In the genomic region with DNA sequence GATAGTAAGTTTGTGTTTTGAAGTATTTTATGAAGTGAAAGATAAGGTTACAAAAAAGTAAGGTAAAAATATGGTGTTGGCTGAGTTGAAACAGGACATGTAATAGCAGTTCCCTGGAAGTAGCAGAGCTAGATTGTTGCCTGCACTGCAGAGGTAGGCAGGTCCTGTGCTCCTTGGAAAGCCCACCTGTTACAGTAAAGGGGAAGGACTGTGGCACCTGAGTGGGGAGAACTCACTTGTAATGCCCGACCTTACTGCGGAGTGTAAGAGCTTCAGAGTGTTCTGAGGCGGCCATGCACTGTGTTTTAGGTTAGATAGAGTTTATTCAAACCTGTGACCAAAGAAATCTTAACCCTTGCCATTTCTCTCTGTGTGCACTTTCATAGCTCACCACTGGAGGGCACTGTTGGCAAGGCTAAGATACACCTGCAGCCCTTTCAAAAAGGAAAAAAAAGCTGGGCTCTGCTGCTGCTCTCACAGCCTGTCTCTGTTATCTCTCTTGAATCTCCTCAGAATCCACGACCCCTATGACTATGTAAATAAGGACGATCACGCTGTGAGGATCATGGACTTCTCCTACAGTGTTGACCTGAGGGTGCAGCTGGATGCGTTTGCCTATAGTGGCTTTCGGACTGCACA, we compare ENCODE assay signal across 9 mouse cellular contexts. TPM values are rescaled to one million over a fixed set of nuclear protein-coding genes. Genes with fewer than 3 reads are reported as not detected.
DNase-seq lines count a peak whose midpoint lies in the region; ATAC-seq lines count a peak whose summit lies in the region.
"Had no signal": no experiment of that assay in that cellular context is flagged by ENCODE, and none has a peak within 500 bp of the region (broad histone marks: within the 10 kb centered on the region; RNA-seq: fewer than 3 reads in every experiment).

No protein-coding gene starts in this region.

- no peak overlapping the region for H3K4me2 ChIP-seq in kidney, embryonic 15.5 days
- no peak overlapping the region for H3K4me2 ChIP-seq in liver, embryonic 11.5 days
- no peak overlapping the region for H3K4me2 ChIP-seq in stomach, embryonic 14.5 days (replicated peaks; ENCODE audit: low read depth, low read length)
- H3K4me2 ChIP-seq: embryonic facial prominence, embryonic 15.5 days had no signal

- DNase-seq in B cell, adult 2 months = peak; percentile 89 to 91
- DNase-seq in adrenal gland, adult 18-20 months (ENCODE audit: low spot score in 2 of 2) = peak; percentile 70 to 73
- DNase-seq in embryo, embryonic 10.5 days (ENCODE audit: low spot score) = peak; percentile 85
- peak; percentile 39 to 58 for DNase-seq in gastrocnemius, postnatal 4 days (ENCODE audit: low spot score in 2 of 2)
- peak; percentile 63 for DNase-seq in liver, embryonic 11.5 days (ENCODE audit: low spot score)
- peak; percentile 61 to 81 for DNase-seq in natural killer cell, adult 2 months (ENCODE audit: low spot score in 2 of 2)

- H3K4me3 ChIP-seq in kidney, embryonic 15.5 days (replicated peaks) = no peak overlapping the region
- H3K4me3 ChIP-seq in liver, embryonic 11.5 days (ENCODE audit: low read depth, low read length) = no peak overlapping the region
- no peak overlapping the region for H3K4me3 ChIP-seq in stomach, embryonic 14.5 days (ENCODE audit: low read depth, low read length)
- H3K4me3 ChIP-seq: embryonic facial prominence, embryonic 15.5 days had no signal

- H3K9ac ChIP-seq in kidney, embryonic 15.5 days = no peak overlapping the region
- H3K9ac ChIP-seq in liver, embryonic 11.5 days (ENCODE audit: low read depth, low read length) = no peak overlapping the region
- no peak overlapping the region for H3K9ac ChIP-seq in stomach, embryonic 14.5 days (replicated peaks; ENCODE audit: low read depth, low read length)
- H3K9ac ChIP-seq: embryonic facial prominence, embryonic 15.5 days had no signal

- H3K27ac ChIP-seq in kidney, embryonic 15.5 days = no peak overlapping the region
- H3K27ac ChIP-seq in liver, embryonic 11.5 days (ENCODE audit: low read depth, low read length) = no peak overlapping the region
- H3K27ac ChIP-seq in stomach, embryonic 14.5 days (ENCODE audit: low read length) = no peak overlapping the region
- H3K27ac ChIP-seq: embryonic facial prominence, embryonic 15.5 days had no signal

- WGBS in kidney, embryonic 15.5 days = 45% methylated on average over 8 of the region's 8 CpGs
- 41% methylated on average over 8 of the region's 8 CpGs for WGBS in liver, embryonic 11.5 days
- WGBS in stomach, embryonic 14.5 days = 32% methylated on average over 8 of the region's 8 CpGs

- no peaks in the 10 kb centered on the region for H3K27me3 ChIP-seq in kidney, embryonic 15.5 days
- H3K27me3 ChIP-seq in liver, embryonic 11.5 days (replicated peaks; ENCODE audit: control insufficient read depth, insufficient read depth, low read length) = no peaks in the 10 kb centered on the region
- H3K27me3 ChIP-seq in stomach, embryonic 14.5 days (ENCODE audit: control insufficient read depth, insufficient read depth, low read length) = no peaks in the 10 kb centered on the region
- H3K27me3 ChIP-seq: embryonic facial prominence, embryonic 15.5 days had no signal

- H3K4me1 ChIP-seq in kidney, embryonic 15.5 days = no peaks in the 10 kb centered on the region
- no peaks in the 10 kb centered on the region for H3K4me1 ChIP-seq in liver, embryonic 11.5 days (replicated peaks; ENCODE audit: control insufficient read depth, insufficient read depth, low read length)
- H3K4me1 ChIP-seq in stomach, embryonic 14.5 days (ENCODE audit: control insufficient read depth, insufficient read depth, low read length) = no peaks in the 10 kb centered on the region
- H3K4me1 ChIP-seq: embryonic facial prominence, embryonic 15.5 days had no signal

- peaks cover 95% of the 10 kb centered on the region for H3K36me3 ChIP-seq in kidney, embryonic 15.5 days
- peaks cover 60% of the 10 kb centered on the region for H3K36me3 ChIP-seq in liver, embryonic 11.5 days (ENCODE audit: control insufficient read depth, insufficient read depth, low read length)
- H3K36me3 ChIP-seq in stomach, embryonic 14.5 days (ENCODE audit: control insufficient read depth, insufficient read depth, low read length) = peaks cover 71% of the 10 kb centered on the region

- peak; percentile 52; the same call in 1 of the 2 replicates for ATAC-seq in kidney, embryonic 15.5 days (replicated peaks; ENCODE audit: low FRiP score)
- ATAC-seq in liver, embryonic 11.5 days (replicated peaks; ENCODE audit: low FRiP score) = peak; percentile 33; the same call in 1 of the 2 replicates
- ATAC-seq in stomach, embryonic 14.5 days (ENCODE audit: insufficient number of reproducible peaks, insufficient read depth, low FRiP score, low read depth) = peak; percentile 72; the same call in 1 of the 2 replicates

- H3K9me3 ChIP-seq in kidney, embryonic 15.5 days (replicated peaks) = no peaks in the 10 kb centered on the region
- no peaks in the 10 kb centered on the region for H3K9me3 ChIP-seq in liver, embryonic 11.5 days (ENCODE audit: control insufficient read depth, low read length)
- no peaks in the 10 kb centered on the region for H3K9me3 ChIP-seq in stomach, embryonic 14.5 days (ENCODE audit: control insufficient read depth, low read depth, low read length)
- H3K9me3 ChIP-seq: embryonic facial prominence, embryonic 15.5 days had no signal

RNA-seq across cellular contexts. Expression of gene Pak6, which starts 25.1 kb away (rescaled TPM):
- 10 to 100 TPM; 11.5 to 19.4 TPM for total RNA-seq in adrenal gland, adult 18-20 months (2021)
- under 1 TPM; 0.29 to 0.52 TPM for total RNA-seq in gastrocnemius, postnatal 4 days (2021)
- 0.84 and 1.3 TPM in 2 replicates for polyA plus RNA-seq in kidney, embryonic 15.5 days (2015; fragmentation: Nextera tagmentation; extraction: Ambion mirVana)
- polyA plus RNA-seq in liver, embryonic 11.5 days (2014; fragmentation: Nextera tagmentation; extraction: Ambion mirVana) = 2.2 and 2.8 TPM in 2 replicates
- 3.0 and 3.3 TPM in 2 replicates for polyA plus RNA-seq in stomach, embryonic 14.5 days (2014; fragmentation: Nextera tagmentation; extraction: Ambion mirVana)

RNA-seq across cellular contexts. Expression of gene Bub1b, which starts 40.0 kb away (rescaled TPM):
- total RNA-seq in adrenal gland, adult 18-20 months (2021) = 1 to 10 TPM; 1.3 to 2.5 TPM
- 10 to 100 TPM; 21.1 to 23.3 TPM for total RNA-seq in gastrocnemius, postnatal 4 days (2021)
- 98.5 and 103 TPM in 2 replicates for polyA plus RNA-seq in kidney, embryonic 15.5 days (2015; fragmentation: Nextera tagmentation; extraction: Ambion mirVana)
- polyA plus RNA-seq in liver, embryonic 11.5 days (2014; fragmentation: Nextera tagmentation; extraction: Ambion mirVana) = 97.7 and 112 TPM in 2 replicates
- polyA plus RNA-seq in stomach, embryonic 14.5 days (2014; fragmentation: Nextera tagmentation; extraction: Ambion mirVana) = 80.4 and 81.2 TPM in 2 replicates
